Mouse (Mus musculus) c-Kit-negative CD71-positive TER-119-positive erythroid progenitor cells, embryonic 14.5 days (primary cell): ENCODE measurements at regions not wholly inside any gene's neighbourhood (a gene's known extent, or its start where the extent isn't known, plus 50 kb on each side); places are given as distances from the start of the nearest gene placed in this dataset.

ENCODE experiments used
- DNase-seq: peaks from one replicate; pipeline ENCODE4 v3.0.0-alpha.2; 2013; ENCODE audit warnings: low read depth, low spot score

- no peak for DNase-seq
Measured at GRCm38 (mm10) chr9:71420064-71420463, 65.7 kb downstream of the Polr2m start.

GRCm38 (mm10) chr9:71418531-71418930 lies 67.2 kb downstream of the Polr2m start:
- DNase-seq = no peak

GRCm38 (mm10) chr9:71417248-71417647 lies 68.5 kb downstream of the Polr2m start:
- no peak for DNase-seq

GRCm38 (mm10) chr9:71411171-71411570 lies 74.6 kb downstream of the Polr2m start:
- DNase-seq = no peak

- no peak for DNase-seq
Measured at GRCm38 (mm10) chr9:71409925-71410324, 75.8 kb downstream of the Polr2m start.

GRCm38 (mm10) chr9:71408946-71409345 lies 76.8 kb downstream of the Polr2m start:
- DNase-seq = no peak

GRCm38 (mm10) chr9:71404396-71405135 lies 81.2 kb downstream of the Polr2m start:
- no peak for DNase-seq

GRCm38 (mm10) chr9:71401667-71402066 lies 84.1 kb downstream of the Polr2m start:
- DNase-seq = no peak

- DNase-seq = no peak
Measured at GRCm38 (mm10) chr9:71399346-71399745, 86.4 kb downstream of the Polr2m start.

GRCm38 (mm10) chr9:71396784-71397183 lies 89.0 kb downstream of the Polr2m start:
- DNase-seq = no peak

- no peak for DNase-seq
Measured at GRCm38 (mm10) chr9:71390221-71390620, 95.5 kb downstream of the Polr2m start.

GRCm38 (mm10) chr9:71387426-71387825 lies 98.3 kb downstream of the Polr2m start:
- DNase-seq = no peak

- no peak for DNase-seq
Measured at GRCm38 (mm10) chr9:71383901-71384300, 101.8 kb downstream of the Polr2m start.

- no peak for DNase-seq
Measured at GRCm38 (mm10) chr9:71379731-71380250, 105.9 kb downstream of the Polr2m start.

GRCm38 (mm10) chr9:71369760-71370159 lies 116.0 kb downstream of the Polr2m start:
- DNase-seq = no peak

- no peak for DNase-seq
Measured at GRCm38 (mm10) chr9:71369202-71369601, 116.5 kb downstream of the Polr2m start.

GRCm38 (mm10) chr9:71366573-71366972 lies 119.2 kb downstream of the Polr2m start:
- no peak for DNase-seq

- DNase-seq = no peak
Measured at GRCm38 (mm10) chr9:71365177-71365738, 120.5 kb downstream of the Polr2m start.

GRCm38 (mm10) chr9:71364047-71364665 lies 121.6 kb downstream of the Polr2m start:
- no peak for DNase-seq

GRCm38 (mm10) chr9:71362401-71362800 lies 123.3 kb downstream of the Polr2m start:
- no peak for DNase-seq

- no peak for DNase-seq
Measured at GRCm38 (mm10) chr9:71361961-71362360, 123.8 kb downstream of the Polr2m start.

- no peak for DNase-seq
Measured at GRCm38 (mm10) chr9:71361311-71361710, 124.4 kb downstream of the Polr2m start.

- DNase-seq = no peak
Measured at GRCm38 (mm10) chr9:71360676-71361075, 125.1 kb downstream of the Polr2m start.
